Mouse (Mus musculus): ENCODE results near the gene Sestd1.

The Sestd1 gene

GRCm38 (mm10) chr2:77280512-77281409, at the start of gene Sestd1:
Gene Sestd1 (minus strand): TSS chr2:77280592.
- DNase-seq (ENCODE audit: low read depth, low spot score) = no peak

- DNase-seq (ENCODE audit: low read depth, low spot score) = no peak
These were observed 46.9 kb upstream of the Sestd1 start for GRCm38 (mm10) chr2:77327246-77327645.

GRCm38 (mm10) chr2:77323739-77324138, 43.3 kb upstream of the Sestd1 start:
- DNase-seq (ENCODE audit: low read depth, low spot score) = no peak

- DNase-seq (ENCODE audit: low read depth, low spot score) = no peak
These were observed 42.8 kb upstream of the Sestd1 start for GRCm38 (mm10) chr2:77323156-77323555.

DNA sequence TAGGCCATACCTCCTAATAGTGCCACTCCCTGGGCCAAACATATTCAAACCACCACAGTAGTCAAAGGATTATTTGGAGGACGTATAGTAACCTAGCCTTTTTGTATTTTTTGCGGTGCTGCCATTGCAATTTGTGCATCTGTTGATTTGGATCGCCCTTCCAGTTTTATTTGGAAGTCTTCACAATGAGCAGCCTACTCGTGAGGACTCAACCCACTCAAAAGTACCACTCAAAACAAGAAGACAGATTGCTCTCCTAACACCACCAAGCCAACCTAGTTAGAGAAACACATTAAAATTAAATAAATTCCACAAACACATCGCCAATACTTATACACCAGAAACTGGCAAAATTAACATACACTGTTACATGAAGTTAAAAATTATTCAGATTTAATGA, 38.8 kb upstream of the Sestd1 start:
- DNase-seq (ENCODE audit: low read depth, low spot score) = no peak

GRCm38 (mm10) chr2:77316961-77317360, 36.6 kb upstream of the Sestd1 start:
- DNase-seq (ENCODE audit: low read depth, low spot score) = no peak

GRCm38 (mm10) chr2:77313846-77314245, 33.5 kb upstream of the Sestd1 start:
- DNase-seq (ENCODE audit: low read depth, low spot score) = peak; percentile 55

DNA sequence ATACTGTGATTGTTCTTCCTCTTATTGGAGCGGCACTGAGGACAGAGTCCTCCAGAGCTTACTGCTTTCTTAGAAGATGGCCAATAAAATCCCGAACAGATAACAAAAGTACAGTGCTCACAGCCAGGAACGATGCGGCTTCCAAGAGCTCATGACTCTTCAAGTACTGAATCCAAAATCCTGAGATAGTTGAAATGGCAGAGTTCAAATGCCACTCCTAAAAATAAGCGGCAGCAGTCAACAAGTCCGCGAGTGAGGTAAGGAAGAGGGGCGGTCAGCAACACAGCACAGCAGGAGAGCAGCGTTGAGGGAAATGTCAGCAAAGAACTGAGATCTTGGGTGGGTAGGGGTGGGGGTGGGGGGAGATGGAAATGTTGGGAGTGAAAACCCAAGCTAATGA, 32.2 kb upstream of the Sestd1 start:
- DNase-seq (ENCODE audit: low read depth, low spot score) = no peak

- DNase-seq (ENCODE audit: low read depth, low spot score) = peak; percentile 57
These were observed 28.9 kb upstream of the Sestd1 start for GRCm38 (mm10) chr2:77309313-77309712.

- no peak for DNase-seq (ENCODE audit: low read depth, low spot score)
These were observed 24.1 kb upstream of the Sestd1 start for GRCm38 (mm10) chr2:77304494-77304893.

DNA sequence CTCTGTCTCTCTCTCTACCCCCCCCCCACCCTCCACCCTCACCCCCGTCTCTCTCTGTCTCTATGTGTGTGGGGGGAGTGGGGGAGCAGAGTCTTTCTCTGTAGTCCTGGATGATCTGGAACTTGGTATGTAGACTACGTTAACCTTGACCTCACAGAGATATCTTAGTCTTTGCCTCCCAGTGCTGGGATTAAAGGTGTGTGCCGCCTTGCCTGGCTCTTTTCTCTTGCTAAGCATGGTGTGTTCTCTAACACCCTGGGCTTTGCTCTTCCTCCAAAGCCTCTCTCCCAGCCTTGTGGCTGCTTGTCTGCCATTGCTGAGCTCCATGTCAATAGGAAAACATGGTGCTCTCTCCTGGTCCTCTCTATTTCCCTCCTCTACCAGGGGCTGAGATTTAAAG, 23.3 kb upstream of the Sestd1 start:
- no peak for DNase-seq (ENCODE audit: low read depth, low spot score)

DNA sequence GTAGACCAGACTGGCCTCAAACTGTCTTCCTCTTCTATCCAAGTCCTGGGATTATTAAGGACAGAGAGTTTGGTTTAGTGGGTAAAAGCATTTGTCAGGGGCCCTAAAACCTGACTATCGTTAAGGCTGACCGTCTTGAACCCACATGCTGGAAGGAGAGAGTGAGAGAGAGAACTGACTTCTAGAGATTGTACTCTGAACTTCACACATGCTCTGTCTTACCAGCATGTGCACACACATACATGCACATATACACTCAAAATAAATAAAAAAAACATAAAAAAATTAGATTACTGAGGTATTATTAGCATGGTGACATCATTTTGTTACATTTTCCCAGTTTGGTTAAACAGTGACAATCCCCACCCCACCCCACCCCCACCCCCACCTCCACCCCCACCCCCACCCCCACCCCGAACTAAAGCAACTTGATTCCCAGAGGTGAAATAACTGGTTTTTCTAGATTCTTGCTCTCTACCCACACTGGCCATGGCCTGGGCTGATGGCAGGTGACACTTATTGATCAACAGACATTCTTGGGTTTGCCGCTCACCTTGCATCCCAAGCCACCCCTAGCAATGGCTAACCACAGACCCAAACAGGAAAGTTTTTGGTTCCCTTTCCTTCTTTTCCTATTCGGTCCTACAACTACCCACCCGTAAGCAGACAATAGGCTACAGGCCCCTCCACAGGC, 22.4 kb upstream of the Sestd1 start:
- DNase-seq (ENCODE audit: low read depth, low spot score) = no peak

- no peak for DNase-seq (ENCODE audit: low read depth, low spot score)
These were observed 21.4 kb upstream of the Sestd1 start for GRCm38 (mm10) chr2:77301687-77302389.

GRCm38 (mm10) chr2:77289701-77290100, 9.3 kb upstream of the Sestd1 start:
- peak; percentile 45 for DNase-seq (ENCODE audit: low read depth, low spot score)

GRCm38 (mm10) chr2:77286755-77287154, 6.4 kb upstream of the Sestd1 start:
- DNase-seq (ENCODE audit: low read depth, low spot score) = no peak

DNA sequence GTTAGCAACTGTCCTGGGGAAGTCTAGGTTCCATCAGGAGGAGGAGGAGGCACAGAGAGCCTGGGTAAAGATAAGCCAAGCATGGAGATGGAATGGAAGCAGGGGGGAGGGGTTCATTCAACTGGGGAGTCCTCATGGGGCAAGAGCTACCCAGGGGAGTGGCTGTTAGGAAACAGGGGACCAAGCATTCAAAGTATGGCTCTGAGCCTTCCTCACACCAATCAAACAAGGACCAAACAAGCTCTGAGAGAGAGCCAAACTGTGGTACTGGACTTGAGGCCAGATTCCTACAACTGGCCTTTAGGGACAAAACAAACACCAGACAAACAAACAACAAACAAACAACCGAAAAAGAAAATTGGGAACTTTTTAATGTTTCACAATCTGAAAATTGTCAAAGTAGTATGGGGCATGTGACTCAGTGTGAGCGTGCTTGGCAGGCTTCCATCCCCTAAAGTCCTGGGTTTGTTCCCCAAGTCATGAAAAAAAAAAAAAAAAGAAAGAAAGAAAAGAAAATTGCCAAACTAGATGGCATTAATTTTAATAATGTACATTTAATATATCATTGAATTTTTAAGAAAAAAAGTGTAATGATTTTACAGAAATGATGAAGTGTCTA, 4.0 kb upstream of the Sestd1 start:
- DNase-seq (ENCODE audit: low read depth, low spot score) = no peak

DNA sequence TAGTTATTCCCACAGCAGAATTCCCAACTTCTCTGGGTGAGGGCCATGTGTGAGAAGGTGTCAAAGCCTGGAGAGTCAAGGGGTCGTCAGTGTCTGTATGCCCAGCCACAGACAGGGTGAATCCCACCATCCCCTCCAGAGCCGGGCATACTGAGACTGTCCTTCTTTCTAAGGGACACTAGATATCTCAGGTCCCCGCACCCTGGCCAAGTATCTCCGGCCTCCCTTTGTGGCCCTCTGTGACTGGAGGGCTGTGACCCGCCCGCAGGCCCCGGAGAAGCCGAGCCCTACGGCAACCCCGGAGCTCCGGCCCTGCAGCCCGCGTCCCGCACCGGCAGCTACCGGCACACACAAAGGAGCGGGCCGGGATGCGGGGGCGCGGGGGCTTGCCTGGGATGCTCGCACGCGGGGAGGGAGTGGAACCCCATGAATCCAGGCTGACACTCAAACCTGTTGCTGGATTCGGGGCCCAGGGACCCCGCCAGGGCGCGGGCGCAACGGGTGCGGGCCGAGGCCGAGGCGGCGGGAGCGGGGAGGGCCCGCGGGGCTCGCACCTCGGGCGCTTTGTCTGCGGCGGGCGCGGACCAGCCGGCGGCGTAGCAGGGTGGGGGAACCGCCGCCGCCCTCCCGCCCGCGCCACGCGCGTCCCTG, 406 bp downstream of the Sestd1 start:
- no peak for DNase-seq (ENCODE audit: low read depth, low spot score)

- no peak for DNase-seq (ENCODE audit: low read depth, low spot score)
These were observed 3.1 kb downstream of the Sestd1 start for GRCm38 (mm10) chr2:77277272-77277671.

DNA sequence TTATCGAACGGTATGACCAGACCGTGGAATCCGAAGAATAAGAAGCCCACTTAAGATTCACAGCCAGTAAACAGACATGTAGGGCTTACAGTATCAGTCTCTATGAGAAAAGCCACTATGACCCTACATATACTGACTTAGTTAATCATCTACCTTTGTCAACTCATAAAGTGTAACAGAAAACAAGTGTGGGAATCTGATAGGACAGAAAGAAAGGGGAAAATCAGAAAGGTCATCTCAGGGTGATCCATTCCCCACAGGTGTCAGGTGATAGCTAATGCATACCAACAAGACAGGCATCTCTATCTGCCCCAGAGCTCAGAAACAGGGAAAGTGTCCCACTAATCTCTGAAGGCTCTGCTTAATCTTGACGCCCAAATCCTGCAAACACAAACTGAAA, 4.5 kb downstream of the Sestd1 start:
- DNase-seq (ENCODE audit: low read depth, low spot score) = no peak

- no peak for DNase-seq (ENCODE audit: low read depth, low spot score)
These were observed 5.3 kb downstream of the Sestd1 start for GRCm38 (mm10) chr2:77274976-77275641.

GRCm38 (mm10) chr2:77272953-77273352, 7.4 kb downstream of the Sestd1 start:
- no peak for DNase-seq (ENCODE audit: low read depth, low spot score)
